Mouse (Mus musculus): ENCODE results near the gene Lipt1.

DNA sequence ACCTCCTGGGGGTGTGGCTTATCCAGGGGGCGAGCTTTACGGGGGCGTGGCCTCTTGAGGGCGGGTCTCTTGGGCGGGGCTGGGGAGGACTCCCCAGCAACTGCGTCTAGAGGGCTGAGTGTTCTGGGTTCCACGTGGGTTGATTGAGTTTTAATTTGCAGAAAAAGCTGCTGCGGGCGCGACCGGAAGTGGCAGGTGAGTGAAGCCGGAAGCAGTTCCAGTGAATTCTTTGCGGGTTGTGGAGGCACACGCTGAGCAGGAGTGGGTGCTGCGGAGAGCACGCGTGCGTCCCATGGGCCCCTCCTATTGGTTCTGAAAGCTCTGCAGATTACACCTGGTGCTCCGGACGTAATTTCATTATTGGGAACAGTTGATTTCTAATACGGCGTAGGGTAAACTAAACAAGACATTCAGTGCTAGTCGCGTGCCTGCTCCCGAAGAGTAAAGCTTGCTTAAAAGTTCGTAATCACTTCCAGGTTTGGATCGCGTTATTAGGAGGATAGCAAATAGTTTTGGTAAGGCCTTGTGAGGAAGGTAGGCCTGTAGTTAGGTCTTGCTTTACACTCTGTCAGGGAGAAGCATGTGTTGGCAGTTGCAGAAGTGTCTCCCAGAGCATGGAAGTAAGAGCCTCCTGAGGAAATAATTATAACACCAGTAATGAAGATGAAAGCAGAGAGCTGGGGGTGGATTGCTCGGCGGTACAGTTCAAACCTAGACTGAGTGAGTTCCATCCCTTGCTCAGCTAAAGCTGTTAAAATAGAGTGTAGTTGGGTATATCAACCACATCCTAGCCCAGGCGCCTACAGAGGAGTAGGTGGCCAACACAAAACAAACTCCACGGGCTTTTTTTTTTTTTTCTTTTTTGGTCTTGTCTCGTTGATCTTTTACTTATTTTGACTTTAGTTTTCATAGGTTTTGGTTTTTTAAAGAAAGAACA lies 861 bp downstream of the Lipt1 start:
- TF ChIP-seq EP300 (IDR thresholded peaks at IDR 0.05), result no peak
- 0 out of 2 replicates have a peak, but pooled peaks have one; percentile 7 for TF ChIP-seq CTCF (IDR thresholded peaks at IDR 0.05)

All from lung, postnatal 0 days (tissue).